Mouse (Mus musculus): Measurements from ENCODE around the gene Olfr791.

Olfr791 gene

DNA sequence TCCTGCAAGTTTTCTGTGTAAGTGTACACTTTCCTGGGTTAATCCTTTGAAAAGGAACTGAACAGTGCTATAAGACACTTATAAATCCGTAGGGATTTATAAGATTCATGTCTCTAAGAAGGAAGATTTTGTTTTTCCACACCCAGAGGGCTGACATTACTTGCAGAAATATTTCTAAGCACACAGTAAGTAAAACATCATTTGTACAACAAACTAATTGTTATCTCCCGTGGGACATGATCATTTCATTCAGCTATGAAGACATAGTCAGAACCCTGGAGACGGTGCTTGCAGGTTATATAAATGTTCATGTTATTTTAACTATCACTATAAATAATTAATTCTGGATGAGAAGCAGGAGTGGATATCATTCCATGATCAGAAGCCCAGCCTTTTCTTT, at the start of gene Olfr791:
Gene Olfr791 (plus strand): TSS at position 301 of the 400 bp plus-strand sequence.
- DNase-seq: no peak

DNA sequence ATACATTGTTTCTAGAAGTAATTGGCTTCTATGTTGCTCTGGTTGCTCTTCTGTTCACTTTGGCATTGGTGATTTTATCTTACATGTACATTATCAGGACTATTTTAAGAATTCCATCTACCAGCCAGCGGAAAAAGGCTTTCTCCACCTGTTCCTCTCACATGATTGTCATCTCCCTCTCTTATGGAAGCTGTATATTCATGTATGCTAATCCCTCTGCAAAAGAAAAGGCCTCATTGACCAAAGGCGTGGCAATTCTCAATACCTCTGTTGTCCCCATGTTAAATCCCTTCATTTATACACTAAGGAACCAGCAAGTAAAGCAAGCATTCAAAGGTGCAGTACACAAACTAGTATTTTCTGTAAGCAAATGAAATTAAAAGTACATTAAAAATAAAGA, 48.3 kb upstream of the Olfr791 start:
- no peak for DNase-seq

DNA sequence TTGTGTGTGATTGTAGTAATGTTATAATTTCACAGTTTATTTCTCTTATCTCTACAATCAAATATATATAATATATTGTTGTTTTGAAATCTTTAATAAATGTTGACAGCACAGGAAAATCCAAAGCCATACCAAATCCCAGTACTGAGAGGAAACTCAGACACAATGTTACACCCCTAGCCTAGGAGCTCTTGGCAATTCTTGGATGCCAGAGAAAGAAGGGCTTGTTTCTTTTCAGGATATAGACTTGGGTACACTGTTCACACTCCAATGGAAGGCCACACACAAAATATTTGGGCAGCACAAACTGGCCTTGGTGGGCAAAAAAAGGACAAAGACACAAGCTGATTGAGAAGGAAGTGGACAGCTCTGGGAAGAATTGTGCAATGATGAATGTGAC, 47.9 kb upstream of the Olfr791 start:
- DNase-seq: no peak

DNA sequence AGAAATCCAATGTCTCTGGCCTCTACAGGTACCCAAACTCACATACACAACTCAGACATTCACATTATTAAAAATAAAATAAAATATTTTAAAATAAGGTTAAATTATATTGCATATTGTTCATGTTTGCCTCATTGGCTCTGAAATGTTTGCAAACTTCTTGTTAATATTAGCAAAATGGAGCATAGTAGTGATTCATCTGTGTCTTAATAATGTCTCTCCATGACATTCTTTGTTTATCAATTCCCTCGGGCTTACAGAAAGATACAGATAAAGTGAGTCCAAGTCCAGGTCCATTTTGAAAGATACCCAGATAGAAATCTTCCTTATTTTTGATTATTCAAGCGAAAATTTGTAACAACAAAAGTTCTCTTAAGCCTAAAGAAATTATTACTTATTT, 37.1 kb upstream of the Olfr791 start, which contains the start of gene Olfr789:
Gene Olfr789 (plus strand): TSS at position 301 of the 400 bp plus-strand sequence.
- DNase-seq: no peak

GRCm38 (mm10) chr10:129490101-129490500, 31.5 kb upstream of the Olfr791 start:
- no peak for DNase-seq

- DNase-seq: no peak
Measured at GRCm38 (mm10) chr10:129498192-129498591, 23.4 kb upstream of the Olfr791 start, which contains the start of gene Olfr790. Olfr790 (plus strand) TSS chr10:129498492.

GRCm38 (mm10) chr10:129538862-129539261, 17.3 kb downstream of the Olfr791 start, which contains the start of gene Olfr792:
Olfr792 (plus strand) TSS chr10:129539162.
- no peak for DNase-seq

DNA sequence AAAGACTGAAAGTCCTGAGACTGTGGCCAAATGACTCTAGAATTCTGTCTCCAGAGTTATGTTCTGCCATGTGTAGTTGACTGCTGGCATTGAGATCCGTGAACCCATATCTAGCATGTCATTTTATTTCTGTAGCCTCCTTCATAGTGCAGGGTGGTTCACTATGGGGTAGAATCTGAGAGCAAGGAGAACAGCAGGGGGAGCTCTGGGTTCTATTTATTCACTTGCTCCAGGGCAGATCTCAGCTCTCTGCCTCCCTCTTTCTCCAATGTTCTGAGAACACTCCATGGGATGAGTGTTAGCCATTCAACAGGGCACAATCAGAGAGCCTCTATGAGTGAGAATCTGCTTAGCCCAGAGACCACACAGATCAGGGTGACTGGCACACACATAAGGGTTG, 27.8 kb downstream of the Olfr791 start:
- no peak for DNase-seq

DNA sequence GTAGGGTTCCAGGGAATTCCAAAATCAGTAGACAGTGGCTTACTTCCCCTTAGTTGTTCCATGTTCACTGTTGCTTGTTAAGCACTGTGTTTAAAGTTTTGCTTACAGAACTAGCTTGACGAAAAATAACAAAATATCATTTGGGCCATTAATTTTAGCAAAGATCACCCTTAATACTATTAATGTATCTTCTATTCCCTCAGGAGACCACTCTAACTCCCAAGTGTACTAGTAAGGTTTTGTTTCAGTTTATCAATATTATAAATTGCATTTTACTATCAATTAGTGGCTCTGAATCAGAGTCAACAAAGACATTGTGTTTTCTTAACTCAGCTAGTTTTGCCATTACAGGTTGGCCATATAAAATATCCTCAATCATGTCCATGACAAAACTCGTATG, 45.8 kb downstream of the Olfr791 start, which contains the start of gene Olfr794:
Gene Olfr794 (plus strand): TSS at position 301 of the 400 bp plus-strand sequence.
- DNase-seq: no peak

- DNase-seq: no peak
Measured at GRCm38 (mm10) chr10:129577066-129577465, 55.5 kb downstream of the Olfr791 start.

Data from lung, postnatal 36 days (tissue).